Mouse (Mus musculus) cerebellum, adult 8-10 months (tissue): ENCODE measurements at regions not wholly inside any gene's neighbourhood (a gene's known extent, or its start where the extent isn't known, plus 50 kb on each side); places are given as distances from the start of the nearest gene placed in this dataset.

Source experiments
- DNase-seq: peaks from one replicate; pipeline ENCODE4 v3.0.0; 2022

GRCm38 (mm10) chr15:61481861-61482260 lies 559.0 kb upstream of the A1bg start:
- DNase-seq, result no peak

GRCm38 (mm10) chr15:61473900-61474299 lies 551.1 kb upstream of the A1bg start:
- no peak for DNase-seq

GRCm38 (mm10) chr15:61455042-61455441 lies 532.2 kb upstream of the A1bg start:
- no peak for DNase-seq

GRCm38 (mm10) chr15:61454350-61454671 lies 531.5 kb upstream of the A1bg start:
- no peak for DNase-seq

- DNase-seq, result no peak
Observed at GRCm38 (mm10) chr15:61453656-61454349, 531.0 kb upstream of the A1bg start.

GRCm38 (mm10) chr15:61450217-61450616 lies 527.4 kb upstream of the A1bg start:
- no peak for DNase-seq

- DNase-seq, result no peak
Observed at GRCm38 (mm10) chr15:61448482-61448881, 525.7 kb upstream of the A1bg start.

GRCm38 (mm10) chr15:61446053-61446840 lies 523.4 kb upstream of the A1bg start:
- DNase-seq, result no peak

- DNase-seq, result no peak
Observed at GRCm38 (mm10) chr15:61441734-61442398, 519.1 kb upstream of the A1bg start.

GRCm38 (mm10) chr15:61441012-61441411 lies 518.2 kb upstream of the A1bg start:
- DNase-seq, result no peak

- DNase-seq, result no peak
Observed at GRCm38 (mm10) chr15:61440284-61440683, 517.5 kb upstream of the A1bg start.

GRCm38 (mm10) chr15:61439623-61440170 lies 516.9 kb upstream of the A1bg start:
- DNase-seq, result no peak

GRCm38 (mm10) chr15:61428818-61429415 lies 506.1 kb upstream of the A1bg start:
- DNase-seq, result no peak

GRCm38 (mm10) chr15:61422989-61423388 lies 500.2 kb upstream of the A1bg start:
- DNase-seq, result no peak

GRCm38 (mm10) chr15:61417506-61417905 lies 494.7 kb upstream of the A1bg start:
- no peak for DNase-seq

- no peak for DNase-seq
Observed at GRCm38 (mm10) chr15:61416841-61417240, 494.0 kb upstream of the A1bg start.

- no peak for DNase-seq
Observed at GRCm38 (mm10) chr15:61415626-61416025, 492.8 kb upstream of the A1bg start.

GRCm38 (mm10) chr15:61411821-61412220 lies 489.0 kb upstream of the A1bg start:
- no peak for DNase-seq

GRCm38 (mm10) chr15:61410789-61411188 lies 488.0 kb upstream of the A1bg start:
- no peak for DNase-seq

- DNase-seq, result no peak
Observed at GRCm38 (mm10) chr15:61408621-61409020, 485.8 kb upstream of the A1bg start.

GRCm38 (mm10) chr15:61400720-61401119 lies 477.9 kb upstream of the A1bg start:
- no peak for DNase-seq

GRCm38 (mm10) chr15:61399971-61400370 lies 477.2 kb upstream of the A1bg start:
- DNase-seq, result no peak

- no peak for DNase-seq
Observed at GRCm38 (mm10) chr15:61398829-61399228, 476.0 kb upstream of the A1bg start.
